In genomic region chr4:108933163-108933562, GRCm38 (mm10) we compare ENCODE assay signal across 33 mouse cellular contexts.
"Had no signal": no experiment of that assay in that cellular context is flagged by ENCODE, and none has a peak within 500 bp of the region (broad histone marks: within the 10 kb centered on the region; RNA-seq: fewer than 3 reads in every experiment).

No protein-coding gene starts in this region.

- DNase-seq: heart, postnatal 10 days; heart, postnatal 14 days; heart, postnatal 36 days; heart, postnatal 4 days; kidney, adult 11 months; kidney, adult 18-20 months; kidney, adult 2 months; kidney, adult 8-10 months; kidney, adult 9 months; kidney, postnatal 10 days; kidney, postnatal 14 days; kidney, postnatal 25 days; kidney, postnatal 36 days; kidney, postnatal 4 days; layer of hippocampus, adult 9-11 months; layer of hippocampus, postnatal 36 days had no signal

- H3K4me1 ChIP-seq: heart, embryonic 10.5 days; heart, embryonic 12.5 days; heart, embryonic 13.5 days; hindbrain, embryonic 12.5 days; kidney, embryonic 15.5 days had no signal

- H3K4me2 ChIP-seq: heart, embryonic 11.5 days; heart, embryonic 12.5 days; heart, embryonic 13.5 days; heart, embryonic 15.5 days; hindbrain, embryonic 12.5 days; hindbrain, embryonic 13.5 days; hindbrain, embryonic 14.5 days; hindbrain, embryonic 15.5 days; kidney, embryonic 15.5 days had no signal

- ATAC-seq: hindbrain, embryonic 16.5 days; hindbrain, postnatal 0 days; inflammation-experienced regulatory T-cells, adult 6 months had no signal

- H3K9ac ChIP-seq: heart, embryonic 12.5 days; heart, embryonic 13.5 days; heart, embryonic 15.5 days; hindbrain, embryonic 12.5 days; hindbrain, embryonic 13.5 days; hindbrain, embryonic 14.5 days; hindbrain, embryonic 15.5 days; kidney, embryonic 15.5 days had no signal

- H3K27ac ChIP-seq: heart, embryonic 10.5 days; heart, embryonic 13.5 days; heart, embryonic 15.5 days; hindbrain, embryonic 10.5 days; hindbrain, embryonic 12.5 days; hindbrain, embryonic 13.5 days; hindbrain, embryonic 14.5 days; hindbrain, embryonic 15.5 days; hindbrain, postnatal 0 days; kidney, embryonic 15.5 days; kidney, postnatal 0 days; layer of hippocampus, adult 2 months; left cerebral cortex, adult 2 months had no signal

- H3K36me3 ChIP-seq: heart, embryonic 10.5 days; heart, embryonic 12.5 days; heart, embryonic 13.5 days; heart, embryonic 15.5 days; hindbrain, embryonic 10.5 days; hindbrain, embryonic 12.5 days; hindbrain, embryonic 15.5 days; kidney, embryonic 15.5 days had no signal

- H3K9me3 ChIP-seq: heart, embryonic 10.5 days; heart, embryonic 12.5 days; heart, embryonic 13.5 days; heart, embryonic 15.5 days; hindbrain, embryonic 10.5 days; hindbrain, embryonic 12.5 days; hindbrain, embryonic 13.5 days; hindbrain, embryonic 15.5 days; kidney, embryonic 15.5 days had no signal

- H3K4me3 ChIP-seq: heart, embryonic 10.5 days; heart, embryonic 12.5 days; heart, embryonic 13.5 days; heart, embryonic 15.5 days; hindbrain, embryonic 10.5 days; hindbrain, embryonic 12.5 days; hindbrain, embryonic 13.5 days; hindbrain, embryonic 15.5 days; kidney, embryonic 15.5 days; layer of hippocampus, adult 2 months; left cerebral cortex, adult 2 months had no signal

- H3K27me3 ChIP-seq: heart, embryonic 12.5 days; heart, embryonic 13.5 days; heart, embryonic 15.5 days; hindbrain, embryonic 12.5 days; hindbrain, embryonic 13.5 days; hindbrain, embryonic 15.5 days; kidney, embryonic 15.5 days had no signal
